Mouse (Mus musculus) erythroid progenitor cell, adult 5-6 weeks (primary cell): ENCODE data around the gene Cep57l1. TPM values are rescaled to one million over a fixed set of nuclear protein-coding genes. Genes with fewer than 3 reads are reported as not detected.
A peak's percentile ranks its signal among the peaks of the same experiment; 100 is the strongest.
"Not testable (repeated sequence)": the region's sequence is repeated elsewhere in the genome, so short reads cannot be mapped to it uniquely, and the experiment has no call there.

Source experiments
- ATAC-seq: replicated peaks from 2 replicates; pipeline ENCODE4 v1.8.0; 2016; ENCODE audit warnings: moderate number of reproducible peaks, mild to moderate bottlenecking, moderate TSS enrichment, inconsistent platforms; ENCODE audit not compliant: poor library complexity, low FRiP score, severe bottlenecking
- total RNA-seq, 2 experiments: library from RNA; stranded (forward) in 1 of 2; stranded (reverse) in 1 of 2; fragments of 150-400 nt in 1 of 2; fragments of 186-747, 209-891 nt in 1 of 2; gene quantifications; 2 replicates each; pipeline versions ENCODE4 v1.2.3 to v1.2.4; 2015 to 2017; ENCODE audit warnings: low replicate concordance in 2 of 2

Gene Cep57l1
- total RNA-seq, 2 experiments from 2014 or later: 46.5 to 46.9 TPM

DNA sequence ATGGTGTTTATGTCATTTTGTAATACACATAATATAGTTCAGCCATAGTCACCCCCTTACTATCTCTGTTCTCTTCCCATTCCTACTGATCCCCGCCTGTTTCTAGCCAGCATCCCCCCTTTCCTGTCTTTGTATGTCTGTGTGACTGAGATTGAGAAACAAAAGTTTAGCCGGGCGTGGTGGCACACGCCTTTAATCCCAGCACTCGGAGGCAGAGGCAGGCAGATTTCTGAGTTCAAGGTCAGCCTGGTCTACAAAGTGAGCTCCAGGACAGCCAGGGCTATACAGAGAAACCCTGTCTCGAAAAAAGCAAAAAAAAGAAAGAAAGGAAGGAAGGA lies 9.0 kb upstream of the Cep57l1 start:
- not testable (repeated sequence) for ATAC-seq

DNA sequence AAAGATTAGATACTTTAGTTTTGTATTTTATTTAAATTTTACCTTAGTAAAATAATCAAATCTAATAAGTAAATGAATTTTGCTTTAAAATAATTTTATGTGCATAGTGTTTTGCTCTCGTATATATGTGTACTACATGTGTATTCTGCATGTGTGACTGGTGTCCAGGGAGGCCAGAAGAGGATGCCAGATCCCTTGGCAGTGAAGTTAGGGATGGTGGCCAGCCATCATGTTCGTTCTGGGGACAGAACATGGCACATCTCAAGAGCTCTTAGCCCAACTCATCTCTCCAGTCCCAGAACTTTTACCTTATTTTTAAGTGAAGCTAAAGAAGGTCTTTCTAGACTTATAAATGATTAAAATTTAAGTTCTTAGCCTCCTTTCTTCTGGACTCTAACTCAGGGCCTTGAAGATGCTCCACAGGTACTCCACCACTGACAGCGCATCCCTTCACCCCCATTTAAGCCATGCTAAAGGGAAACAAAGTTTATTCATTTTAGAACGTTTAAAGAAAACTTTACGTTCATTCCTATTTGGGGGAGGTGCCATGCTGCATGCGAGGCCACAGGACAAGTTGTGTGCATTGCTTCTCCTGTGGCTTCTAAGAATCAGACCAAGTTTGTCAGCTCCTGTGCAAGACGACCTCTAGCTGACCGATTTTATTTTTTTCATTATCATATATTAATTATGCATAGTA lies 8.5 kb upstream of the Cep57l1 start:
- ATAC-seq: no peak

DNA sequence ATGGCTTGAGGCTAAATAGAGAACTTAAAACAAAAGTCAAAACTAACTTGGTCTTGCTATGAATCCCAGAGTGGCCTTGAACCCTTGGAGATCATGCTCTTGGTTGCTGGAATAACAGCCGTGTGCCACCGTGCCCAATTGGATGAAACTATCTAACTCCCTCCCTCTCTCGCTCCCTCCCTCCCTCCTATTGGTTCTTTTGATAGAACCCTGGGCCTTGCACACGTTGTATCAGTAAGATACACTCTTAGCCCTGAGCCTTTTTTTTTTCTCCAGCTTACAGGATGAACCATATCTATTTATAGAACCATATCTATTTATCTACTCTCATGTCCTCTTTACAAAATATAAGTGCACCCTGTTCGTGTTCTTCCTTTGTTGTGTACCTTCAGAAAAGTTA lies 6.8 kb upstream of the Cep57l1 start:
- 0 out of 2 replicates have a peak, but pooled peaks have one; percentile 47 for ATAC-seq

- ATAC-seq: no peak
These were observed 4.7 kb upstream of the Cep57l1 start for GRCm38 (mm10) chr10:41814305-41814853.

- no peak for ATAC-seq
These were observed 2.9 kb upstream of the Cep57l1 start for GRCm38 (mm10) chr10:41812566-41812965.

DNA sequence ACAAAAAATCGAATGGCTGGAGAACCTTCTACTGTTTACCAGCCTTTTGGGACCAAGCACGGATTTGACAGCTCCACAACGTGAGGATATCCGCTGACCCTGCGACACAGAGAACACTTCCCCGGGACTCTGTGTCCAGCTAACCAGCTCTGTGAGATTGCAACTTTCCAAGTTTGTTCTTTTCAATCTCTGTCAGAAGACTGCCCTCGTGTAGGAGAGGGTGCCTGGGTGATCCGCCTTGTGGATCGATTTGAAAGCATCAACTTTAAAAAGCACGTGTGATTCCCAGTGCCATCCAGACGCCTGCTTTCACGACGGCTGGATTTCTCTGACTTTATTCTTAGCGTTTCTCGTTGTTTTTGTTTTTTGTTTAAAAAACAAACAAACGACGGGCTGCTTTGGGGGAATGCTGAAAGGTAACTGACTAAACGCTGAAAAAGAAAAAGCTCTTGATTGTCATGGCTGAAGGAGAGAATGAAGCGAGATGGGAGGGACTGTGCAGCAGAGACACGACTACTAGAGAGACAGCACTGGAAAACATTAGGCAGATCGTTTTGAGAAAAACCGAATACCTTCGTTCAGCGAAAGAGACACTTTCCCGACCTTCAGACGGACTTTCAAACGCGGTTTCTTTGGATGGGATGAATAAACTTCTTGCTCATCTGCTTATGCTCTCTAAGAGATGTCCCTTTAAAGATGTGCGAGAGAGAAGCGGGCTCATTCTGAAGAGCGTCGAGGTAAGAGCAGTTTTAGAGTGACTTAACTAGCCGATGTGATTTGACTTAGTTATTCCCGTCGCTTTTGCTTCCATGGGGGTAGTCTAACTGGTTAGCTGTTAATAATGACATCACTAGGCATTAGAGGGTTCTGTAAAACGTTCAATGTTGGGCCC lies 1.1 kb upstream of the Cep57l1 start:
- peak; percentile 20; the same call in 1 of the 2 replicates for ATAC-seq

GRCm38 (mm10) chr10:41809080-41809770 lies 446 bp downstream of the Cep57l1 start:
- peak; percentile 88 for ATAC-seq

GRCm38 (mm10) chr10:41805729-41806355 lies 3.8 kb downstream of the Cep57l1 start:
- ATAC-seq: no peak

DNA sequence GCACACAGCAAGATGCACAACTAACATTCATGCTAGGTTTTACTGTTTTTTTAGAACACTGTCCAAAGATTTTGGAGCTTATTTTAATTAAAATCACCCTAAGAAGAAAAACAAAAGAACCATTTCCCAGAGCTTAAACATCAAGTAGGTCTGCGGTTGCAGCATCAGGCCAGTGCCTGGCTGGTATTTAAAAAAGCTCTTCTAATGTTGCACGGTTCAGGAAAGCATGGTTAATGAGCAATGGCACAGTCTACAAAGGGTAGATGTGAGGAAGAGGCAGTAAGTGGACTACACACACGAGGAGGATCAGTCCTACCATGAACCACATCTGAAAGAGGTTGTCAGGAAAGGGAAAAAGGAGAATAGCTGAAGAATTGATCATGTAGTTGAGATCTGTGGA lies 5.0 kb downstream of the Cep57l1 start:
- ATAC-seq: no peak

DNA sequence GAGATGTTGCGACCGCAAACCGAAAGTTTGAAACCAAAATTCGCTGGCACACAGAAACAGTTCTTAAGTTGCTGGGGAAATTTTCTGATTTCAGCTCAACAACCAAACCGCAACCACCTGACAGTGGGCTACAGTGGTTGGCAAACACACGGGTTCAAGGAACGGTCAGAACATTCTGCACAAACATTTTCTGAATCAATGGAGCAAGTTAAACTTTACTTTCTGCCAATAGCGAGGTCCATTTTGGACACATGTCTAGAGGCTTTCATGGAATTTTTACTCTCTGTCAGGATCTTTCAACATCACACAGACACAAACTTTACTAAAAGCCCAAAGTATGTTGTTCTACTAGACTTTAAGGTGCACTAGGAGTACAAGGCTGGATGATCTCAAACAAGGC lies 6.2 kb downstream of the Cep57l1 start:
- no peak for ATAC-seq

DNA sequence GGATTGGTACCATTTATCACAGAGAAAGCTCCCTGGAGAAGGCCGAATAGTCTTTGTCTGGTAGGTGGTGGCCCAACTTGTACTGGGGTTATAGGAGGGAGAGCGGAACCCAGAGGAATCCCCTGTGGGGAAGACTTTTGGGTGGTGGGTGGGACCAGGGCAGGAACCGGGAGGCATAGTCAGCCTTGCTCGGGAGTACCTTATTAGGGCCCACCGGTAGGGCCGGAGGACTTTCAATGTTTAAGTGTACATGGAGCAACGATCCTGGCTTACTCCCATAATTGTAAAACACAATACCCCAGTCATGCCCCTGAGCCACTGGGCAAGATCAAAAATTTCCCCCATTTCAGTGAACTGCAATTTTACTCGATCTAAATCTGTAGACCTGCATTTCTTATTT lies 12.4 kb downstream of the Cep57l1 start:
- ATAC-seq: no peak

- ATAC-seq: no peak
These were observed 17.3 kb downstream of the Cep57l1 start for GRCm38 (mm10) chr10:41792375-41792774.

DNA sequence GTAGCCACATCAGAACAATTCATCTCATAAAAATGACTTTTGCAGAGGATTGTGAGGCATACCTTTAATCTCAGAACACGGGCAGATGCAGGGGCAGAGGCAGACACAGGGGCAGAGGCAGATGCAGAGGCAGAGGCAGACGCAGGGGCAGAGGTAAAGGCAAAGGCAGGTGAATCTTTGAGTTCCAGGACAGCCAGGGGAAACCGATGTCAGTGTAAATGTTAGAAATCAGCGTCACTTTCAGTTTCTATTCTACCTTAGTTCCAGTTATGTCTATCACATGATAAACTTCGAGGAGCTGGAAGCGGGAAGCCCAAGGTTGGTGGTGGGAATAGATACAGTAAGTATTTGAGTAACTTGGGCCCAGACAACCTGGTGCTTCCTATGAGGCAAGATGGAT lies 42.4 kb downstream of the Cep57l1 start:
- ATAC-seq: no peak

DNA sequence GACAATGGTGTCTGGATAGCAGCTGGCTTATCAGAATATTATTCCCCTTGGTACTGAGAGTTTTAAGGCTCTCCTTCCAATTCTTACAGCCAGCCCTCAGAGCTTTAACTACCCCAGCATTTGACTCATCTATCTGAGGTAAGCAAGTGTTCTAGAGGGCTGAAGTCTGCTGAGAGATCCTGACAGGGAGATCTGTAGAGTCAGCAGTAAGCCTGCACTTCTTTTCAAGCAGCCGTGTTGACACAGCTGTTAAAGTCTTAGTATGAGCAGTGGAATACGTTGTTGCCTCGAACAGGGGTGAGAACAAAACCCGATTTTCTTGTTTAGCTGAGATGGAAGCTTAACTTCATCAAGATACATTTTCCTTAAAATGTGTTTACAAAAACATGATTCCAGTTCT lies 43.4 kb downstream of the Cep57l1 start:
- no peak for ATAC-seq

- ATAC-seq: no peak
These were observed 44.1 kb downstream of the Cep57l1 start for GRCm38 (mm10) chr10:41765586-41765985.

- no peak for ATAC-seq
These were observed 45.8 kb downstream of the Cep57l1 start for GRCm38 (mm10) chr10:41763741-41764385.

GRCm38 (mm10) chr10:41760866-41761265 lies 48.8 kb downstream of the Cep57l1 start:
- ATAC-seq: no peak

DNA sequence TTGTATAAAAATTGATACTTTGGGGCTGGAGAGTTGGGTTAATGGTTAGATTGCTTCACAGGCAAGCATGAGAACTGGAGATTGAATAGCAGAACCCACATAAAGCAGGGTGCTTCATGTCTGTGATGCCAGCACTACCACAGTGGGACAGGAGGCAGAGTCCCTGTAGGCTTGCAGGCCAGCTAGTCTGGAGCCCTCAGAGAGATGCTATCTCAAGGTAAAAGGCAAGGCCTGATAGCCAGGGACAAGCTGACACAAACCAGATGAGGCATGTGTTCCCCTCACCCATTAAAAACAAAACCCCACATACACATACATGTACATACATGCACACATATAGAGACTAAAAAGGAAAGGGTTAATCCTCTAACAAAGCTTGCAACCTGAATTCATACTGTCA lies 51.6 kb downstream of the Cep57l1 start:
- ATAC-seq: no peak

- ATAC-seq: no peak
These were observed 52.4 kb downstream of the Cep57l1 start for GRCm38 (mm10) chr10:41757226-41757625.
